Mouse (Mus musculus) liver, embryonic 13.5 days (tissue): Measurements from ENCODE around the gene Got1. TPM values are rescaled to one million over a fixed set of nuclear protein-coding genes. Genes with fewer than 3 reads are reported as not detected.
A peak's percentile ranks its signal among the peaks of the same experiment; 100 is the strongest.

Source experiments
- ATAC-seq: fragments of 200-750 bp; cut with Nextera tagmentation; 2 replicates; pipeline ENCODE4 v1.8.0; 2017; ENCODE audit warnings: low read depth, mild to moderate bottlenecking, moderate number of reproducible peaks, moderate library complexity
- DNase-seq: peaks from one replicate; pipeline ENCODE4 v3.0.0; 2022
- H3K27ac ChIP-seq: fragments of 300-500 bp; sonication (generic); 2 replicates; pipeline ENCODE4 v1.5.1; 2015; ENCODE audit warnings: moderate library complexity, mild to moderate bottlenecking, inconsistent platforms
- H3K27me3 ChIP-seq: fragments of 300-500 bp; sonication (generic); 2 replicates; pipeline ENCODE4 v1.6.1; 2015; ENCODE audit warnings: mild to moderate bottlenecking, inconsistent platforms
- H3K36me3 ChIP-seq: fragments of 300-500 bp; sonication (generic); 2 replicates; pipeline ENCODE4 v1.6.1; 2015; ENCODE audit warnings: mild to moderate bottlenecking, inconsistent platforms
- H3K4me1 ChIP-seq: fragments of 300-500 bp; sonication (generic); replicated peaks from 2 replicates; pipeline ENCODE4 v1.6.1; 2015; ENCODE audit warnings: inconsistent platforms
- H3K4me2 ChIP-seq: fragments of 300-500 bp; sonication (generic); 2 replicates; pipeline ENCODE4 v1.6.1; 2015; ENCODE audit warnings: inconsistent platforms, mild to moderate bottlenecking, moderate library complexity
- H3K4me3 ChIP-seq: fragments of 300-500 bp; sonication (generic); replicated peaks from 2 replicates; pipeline ENCODE4 v1.5.1; 2015; ENCODE audit warnings: mild to moderate bottlenecking, inconsistent platforms
- H3K9ac ChIP-seq: fragments of 300-500 bp; sonication (generic); 2 replicates; pipeline ENCODE4 v1.6.1; 2015; ENCODE audit warnings: mild to moderate bottlenecking, inconsistent platforms
- H3K9me3 ChIP-seq: fragments of 300-500 bp; sonication (generic); replicated peaks from 2 replicates; pipeline ENCODE4 v1.6.1; 2016; ENCODE audit warnings: inconsistent platforms
- WGBS: fragments of 180-500 bp; shearing (Covaris S2); methylation state at CpG from one replicate; pipeline ENCODE4 v1.1.7; 2015; ENCODE audit not compliant: insufficient replicate concordance; 5-methylcytosine and 5-hydroxymethylcytosine counted together
- polyA plus RNA-seq: library from polyadenylated mRNA; unstranded; fragments of >200 nt; fragmentation: Nextera tagmentation; extraction: Ambion mirVana; gene quantifications from 2 replicates; pipeline ENCODE4 v1.2.1, GENCODE M21; 2015

Got1 gene
- polyA plus RNA-seq, 1 experiment from 2014 or later: 22.0 TPM

GRCm38 (mm10) chr19:43464294-43464687 is 60.1 kb downstream of the Got1 start:
- no peak overlapping the region for H3K27ac ChIP-seq
- no peak for ATAC-seq
- WGBS: 53% methylated on average over 3 of the region's 3 CpGs

GRCm38 (mm10) chr19:43463546-43464293 is 60.7 kb downstream of the Got1 start:
- Histone ChIP-seq H3K9me3 (no peaks in the 10 kb centered on the region), H3K4me1 (no peaks in the 10 kb centered on the region), H3K27me3 (no peaks in the 10 kb centered on the region), H3K9ac (no peak overlapping the region), H3K27ac (no peak overlapping the region), H3K4me2 (no peak overlapping the region), H3K36me3 (no peaks in the 10 kb centered on the region), H3K4me3 (no peak overlapping the region)
- WGBS: 66% methylated on average over 7 of the region's 7 CpGs
- DNase-seq: no peak
- peak; percentile 67; the same call in 1 of the 2 replicates for ATAC-seq

More at GRCm38 (mm10) chr19:43464294-43464687, 60.1 kb downstream of the Got1 start:
- Histone ChIP-seq H3K9ac (no peak overlapping the region), H3K4me1 (no peaks in the 10 kb centered on the region), H3K4me2 (no peak overlapping the region), H3K9me3 (no peaks in the 10 kb centered on the region), H3K4me3 (no peak overlapping the region), H3K27me3 (no peaks in the 10 kb centered on the region), H3K36me3 (no peaks in the 10 kb centered on the region)
- DNase-seq: no peak

DNA sequence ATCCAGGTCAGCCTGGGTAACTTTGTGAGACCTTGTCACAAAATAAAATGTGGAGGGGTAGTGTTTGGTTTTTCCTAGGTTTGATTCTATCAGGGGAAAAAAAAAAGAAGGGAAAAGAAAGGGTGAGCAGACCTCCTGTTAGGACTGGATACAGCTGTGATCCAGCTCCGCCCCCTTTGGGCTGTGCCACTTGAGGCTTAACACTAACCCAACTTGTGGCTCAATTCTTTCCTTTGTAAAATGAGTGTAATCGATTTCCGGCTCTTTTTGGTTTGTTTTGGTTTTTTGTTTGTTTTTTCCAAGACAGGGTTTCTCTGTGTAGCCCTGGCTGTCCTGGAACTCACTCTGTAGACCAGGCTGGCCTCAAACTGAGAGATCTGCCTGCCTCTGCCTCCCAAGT is 62.3 kb downstream of the Got1 start:
- H3K9me3 ChIP-seq: no peaks in the 10 kb centered on the region
- H3K9ac ChIP-seq: no peak overlapping the region
- H3K27ac ChIP-seq: no peak overlapping the region
- no peak overlapping the region for H3K4me2 ChIP-seq
- DNase-seq (no peak), ATAC-seq (no peak)
- no peaks in the 10 kb centered on the region for H3K27me3 ChIP-seq
- 69% methylated on average over 3 of the region's 3 CpGs for WGBS
- no peaks in the 10 kb centered on the region for H3K36me3 ChIP-seq
- H3K4me1 ChIP-seq: no peaks in the 10 kb centered on the region
- no peak overlapping the region for H3K4me3 ChIP-seq

GRCm38 (mm10) chr19:43460481-43460880 is 63.9 kb downstream of the Got1 start:
- WGBS: 73% methylated on average over 12 of the region's 12 CpGs
- DNase-seq: no peak
- H3K4me3 ChIP-seq: no peak overlapping the region

GRCm38 (mm10) chr19:43459948-43460347 is 64.5 kb downstream of the Got1 start:
- Histone ChIP-seq H3K4me3 (no peak overlapping the region), H3K4me1 (no peaks in the 10 kb centered on the region), H3K4me2 (no peak overlapping the region), H3K27ac (no peak overlapping the region), H3K9ac (no peak overlapping the region), H3K36me3 (no peaks in the 10 kb centered on the region), H3K27me3 (peaks cover 4% of the 10 kb centered on the region; the same call in 1 of the 2 replicates), H3K9me3 (no peaks in the 10 kb centered on the region)
- whole genome bisulfite sequencing: 56% methylated on average over 4 of the region's 4 CpGs
- DNase-seq (no peak), ATAC-seq (no peak)

More at GRCm38 (mm10) chr19:43460481-43460880, 63.9 kb downstream of the Got1 start:
- H3K4me2 ChIP-seq: no peak overlapping the region
- no peaks in the 10 kb centered on the region for H3K9me3 ChIP-seq
- H3K27ac ChIP-seq: no peak overlapping the region
- no peaks in the 10 kb centered on the region for H3K4me1 ChIP-seq
- no peaks in the 10 kb centered on the region for H3K36me3 ChIP-seq
- H3K9ac ChIP-seq: no peak overlapping the region
- peaks cover 4% of the 10 kb centered on the region; the same call in 1 of the 2 replicates for H3K27me3 ChIP-seq
- no peak for ATAC-seq

DNA sequence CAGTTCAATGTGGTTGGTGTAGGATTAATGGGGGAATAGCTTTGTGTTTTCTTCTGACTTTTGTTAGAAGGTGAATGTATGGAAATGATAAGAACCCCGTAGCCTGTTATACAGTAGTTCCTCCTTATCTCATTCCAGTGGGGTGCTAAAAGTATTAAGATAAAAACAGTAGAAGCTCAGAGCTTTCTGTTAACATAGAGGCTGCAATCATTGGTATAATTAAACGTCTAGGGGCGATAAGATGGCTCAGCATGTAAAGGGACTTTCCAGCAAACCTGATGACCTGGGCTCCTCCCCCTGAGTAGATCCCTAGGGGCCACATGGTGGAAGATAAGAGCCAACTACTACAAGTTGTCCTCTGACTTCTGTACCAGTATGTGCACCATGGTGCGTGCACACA is 71.4 kb downstream of the Got1 start:
- H3K9me3 ChIP-seq: no peaks in the 10 kb centered on the region
- no peaks in the 10 kb centered on the region for H3K36me3 ChIP-seq
- WGBS: 19% methylated on average over 4 of the region's 4 CpGs
- DNase-seq: peak; percentile 64
- H3K27ac ChIP-seq: peak overlapping the region; percentile 78; the same call in 1 of the 2 replicates
- peaks cover 25% of the 10 kb centered on the region for H3K4me1 ChIP-seq
- H3K4me2 ChIP-seq: peak overlapping the region; percentile 19; the same call in 1 of the 2 replicates
- H3K27me3 ChIP-seq: peaks cover 6% of the 10 kb centered on the region; the same call in 1 of the 2 replicates
- H3K9ac ChIP-seq: no peak overlapping the region
- H3K4me3 ChIP-seq: no peak overlapping the region
- peak; percentile 93 for ATAC-seq

- ATAC-seq: no peak
- DNase-seq: no peak
- H3K4me3 ChIP-seq: no peak overlapping the region
- H3K9ac ChIP-seq: no peak overlapping the region
- peaks cover 11% of the 10 kb centered on the region for H3K27me3 ChIP-seq
- H3K4me2 ChIP-seq: no peak overlapping the region
- no peaks in the 10 kb centered on the region for H3K36me3 ChIP-seq
- WGBS: 68% methylated on average over 5 of the region's 5 CpGs
- peaks cover 25% of the 10 kb centered on the region for H3K4me1 ChIP-seq
- no peaks in the 10 kb centered on the region for H3K9me3 ChIP-seq
- peak overlapping the region; percentile 78; the same call in 1 of the 2 replicates for H3K27ac ChIP-seq
These were observed 72.2 kb downstream of the Got1 start for GRCm38 (mm10) chr19:43452176-43452575.

DNA sequence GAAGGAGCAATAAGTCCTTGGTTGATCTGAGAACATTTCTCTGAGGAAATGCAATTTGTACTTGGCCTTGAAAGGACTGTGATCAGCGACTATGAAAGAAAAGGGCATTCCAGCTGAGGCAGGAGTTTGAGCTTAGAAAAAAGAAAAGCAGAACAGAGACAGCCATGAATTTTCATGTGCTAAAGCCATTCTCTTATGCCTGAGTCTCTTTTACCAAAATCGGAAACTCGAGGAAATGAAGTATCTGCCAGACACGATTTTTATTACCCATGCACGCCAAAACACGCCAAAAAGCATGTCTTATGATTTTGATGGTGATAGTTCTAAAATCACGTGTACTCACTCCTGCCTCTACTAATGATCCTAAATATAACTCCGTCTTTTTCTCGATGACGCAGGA is 72.8 kb downstream of the Got1 start:
- no peak overlapping the region for H3K4me2 ChIP-seq

More for the DNA sequence above, 72.8 kb downstream of the Got1 start:
- Histone ChIP-seq H3K27ac (no peak overlapping the region), H3K36me3 (no peaks in the 10 kb centered on the region), H3K4me3 (no peak overlapping the region), H3K4me1 (peaks cover 25% of the 10 kb centered on the region), H3K9ac (no peak overlapping the region), H3K27me3 (peaks cover 11% of the 10 kb centered on the region), H3K9me3 (no peaks in the 10 kb centered on the region)
- ATAC-seq (no peak), DNase-seq (no peak)
- WGBS: 80% methylated on average over 10 of the region's 10 CpGs

Other genes with a start within 250 kb of the Got1 start
- 0.02 TPM in 1 of 2 replicates, not detected in the other for gene Hpse2, start 136.2 kb downstream of the Got1 start, polyA plus RNA-seq
- gene Cnnm1, start 84.2 kb downstream of the Got1 start, polyA plus RNA-seq: 0.07 and 0.37 TPM in 2 replicates
- gene Nkx2-3, start 87.7 kb upstream of the Got1 start, polyA plus RNA-seq: 0.21 and 0.23 TPM in 2 replicates
- 6.3 and 6.8 TPM in 2 replicates for gene Slc25a28, start 150.3 kb upstream of the Got1 start, polyA plus RNA-seq
- gene Entpd7, start 165.1 kb upstream of the Got1 start, polyA plus RNA-seq: 3.0 and 3.2 TPM in 2 replicates
- gene Cutc, start 228.4 kb upstream of the Got1 start, polyA plus RNA-seq: 14.7 and 14.8 TPM in 2 replicates
- gene Cox15, start 228.4 kb upstream of the Got1 start, polyA plus RNA-seq: 7.0 TPM in 2 replicates